Mouse (Mus musculus): ENCODE measurements at regions not wholly inside any gene's neighbourhood (a gene's known extent, or its start where the extent isn't known, plus 50 kb on each side); places are given as distances from the start of the nearest gene placed in this dataset.

- no peak overlapping the region for H3K9ac ChIP-seq
- no peak overlapping the region for H3K4me3 ChIP-seq
- ATAC-seq (ENCODE audit: low FRiP score, low read depth): peak; percentile 32; the same call in 1 of the 2 replicates
- no peaks in the 10 kb centered on the region for H3K36me3 ChIP-seq
- H3K27me3 ChIP-seq: no peaks in the 10 kb centered on the region
- no peak overlapping the region for H3K4me2 ChIP-seq (replicated peaks)
- WGBS: 76% methylated on average over 1 of the region's 1 CpGs
- no peaks in the 10 kb centered on the region for H3K9me3 ChIP-seq
- no peak overlapping the region for H3K27ac ChIP-seq
- no peaks in the 10 kb centered on the region for H3K4me1 ChIP-seq
These were observed 220.0 kb downstream of the Cpe start for GRCm38 (mm10) chr8:64472801-64473270.

GRCm38 (mm10) chr8:64461136-64461535 is 231.7 kb downstream of the Cpe start:
- Histone ChIP-seq H3K27me3 (no peaks in the 10 kb centered on the region), H3K27ac (no peak overlapping the region), H3K9me3 (no peaks in the 10 kb centered on the region), H3K4me2 (replicated peaks) (no peak overlapping the region), H3K36me3 (no peaks in the 10 kb centered on the region), H3K4me1 (no peaks in the 10 kb centered on the region), H3K4me3 (no peak overlapping the region), H3K9ac (no peak overlapping the region)
- no peak for ATAC-seq (ENCODE audit: low FRiP score, low read depth)
- 85% methylated on average over 4 of the region's 4 CpGs for WGBS

- Histone ChIP-seq H3K4me1 (no peaks in the 10 kb centered on the region), H3K36me3 (no peaks in the 10 kb centered on the region), H3K9me3 (no peaks in the 10 kb centered on the region), H3K9ac (no peak overlapping the region), H3K27me3 (no peaks in the 10 kb centered on the region), H3K4me2 (replicated peaks) (no peak overlapping the region), H3K4me3 (no peak overlapping the region), H3K27ac (no peak overlapping the region)
- 71% methylated on average over 5 of the region's 5 CpGs for WGBS
- no peak for ATAC-seq (ENCODE audit: low FRiP score, low read depth)
These were observed 235.9 kb downstream of the Cpe start for GRCm38 (mm10) chr8:64456970-64457369.

GRCm38 (mm10) chr8:64454736-64455135 is 238.1 kb downstream of the Cpe start:
- ATAC-seq (ENCODE audit: low FRiP score, low read depth): no peak
- no peaks in the 10 kb centered on the region for H3K9me3 ChIP-seq
- H3K27me3 ChIP-seq: no peaks in the 10 kb centered on the region
- no peak overlapping the region for H3K27ac ChIP-seq
- H3K4me3 ChIP-seq: no peak overlapping the region
- no peak overlapping the region for H3K4me2 ChIP-seq (replicated peaks)
- H3K9ac ChIP-seq: no peak overlapping the region
- no peaks in the 10 kb centered on the region for H3K4me1 ChIP-seq
- no peaks in the 10 kb centered on the region for H3K36me3 ChIP-seq
- WGBS: 83% methylated on average over 4 of the region's 4 CpGs

GRCm38 (mm10) chr8:64445366-64445765 is 239.3 kb upstream of the Tll1 start:
- no peak overlapping the region for H3K4me2 ChIP-seq (replicated peaks)
- H3K9ac ChIP-seq: no peak overlapping the region
- no peaks in the 10 kb centered on the region for H3K27me3 ChIP-seq
- ATAC-seq (ENCODE audit: low FRiP score, low read depth): no peak
- 84% methylated on average over 3 of the region's 3 CpGs for WGBS
- peaks cover 4% of the 10 kb centered on the region; the same call in 1 of the 2 replicates for H3K4me1 ChIP-seq
- H3K9me3 ChIP-seq: no peaks in the 10 kb centered on the region
- H3K36me3 ChIP-seq: no peaks in the 10 kb centered on the region
- H3K4me3 ChIP-seq: no peak overlapping the region
- H3K27ac ChIP-seq: no peak overlapping the region

- no peak; the same call in 1 of the 2 replicates for ATAC-seq (ENCODE audit: low FRiP score, low read depth)
- H3K4me2 ChIP-seq (replicated peaks): no peak overlapping the region
- H3K4me1 ChIP-seq: peaks cover 4% of the 10 kb centered on the region; the same call in 1 of the 2 replicates
These were observed 238.4 kb upstream of the Tll1 start for GRCm38 (mm10) chr8:64444429-64444828.

GRCm38 (mm10) chr8:64438489-64438888 is 232.4 kb upstream of the Tll1 start:
- no peaks in the 10 kb centered on the region for H3K9me3 ChIP-seq
- no peak overlapping the region for H3K27ac ChIP-seq
- H3K27me3 ChIP-seq: no peaks in the 10 kb centered on the region
- no peaks in the 10 kb centered on the region for H3K36me3 ChIP-seq
- H3K9ac ChIP-seq: no peak overlapping the region
- no peak overlapping the region for H3K4me2 ChIP-seq (replicated peaks)
- H3K4me1 ChIP-seq: peaks cover 7% of the 10 kb centered on the region; the same call in 1 of the 2 replicates
- 20% methylated on average over 5 of the region's 5 CpGs for WGBS
- no peak overlapping the region for H3K4me3 ChIP-seq
- ATAC-seq (ENCODE audit: low FRiP score, low read depth): no peak

More at GRCm38 (mm10) chr8:64444429-64444828, 238.4 kb upstream of the Tll1 start:
- no peaks in the 10 kb centered on the region for H3K36me3 ChIP-seq
- H3K27ac ChIP-seq: no peak overlapping the region
- 64% methylated on average over 5 of the region's 5 CpGs for WGBS
- no peak overlapping the region for H3K4me3 ChIP-seq
- H3K9ac ChIP-seq: no peak overlapping the region
- H3K9me3 ChIP-seq: no peaks in the 10 kb centered on the region
- H3K27me3 ChIP-seq: no peaks in the 10 kb centered on the region

- ATAC-seq (ENCODE audit: low FRiP score, low read depth): no peak
- Histone ChIP-seq H3K9ac (no peak overlapping the region), H3K4me3 (no peak overlapping the region), H3K27me3 (no peaks in the 10 kb centered on the region), H3K36me3 (no peaks in the 10 kb centered on the region), H3K9me3 (no peaks in the 10 kb centered on the region), H3K4me1 (peaks cover 7% of the 10 kb centered on the region; the same call in 1 of the 2 replicates), H3K4me2 (replicated peaks) (no peak overlapping the region), H3K27ac (no peak overlapping the region)
- 85% methylated on average over 7 of the region's 7 CpGs for WGBS
These were observed 228.6 kb upstream of the Tll1 start for GRCm38 (mm10) chr8:64434648-64435047.

GRCm38 (mm10) chr8:64422850-64423214 is 216.8 kb upstream of the Tll1 start:
- 71% methylated on average over 4 of the region's 4 CpGs for WGBS
- no peak for ATAC-seq (ENCODE audit: low FRiP score, low read depth)
- H3K36me3 ChIP-seq: no peaks in the 10 kb centered on the region

GRCm38 (mm10) chr8:64422200-64422849 is 216.3 kb upstream of the Tll1 start:
- Histone ChIP-seq H3K4me1 (peaks cover 3% of the 10 kb centered on the region; the same call in 1 of the 2 replicates), H3K4me2 (replicated peaks) (no peak overlapping the region), H3K9me3 (no peaks in the 10 kb centered on the region), H3K27me3 (no peaks in the 10 kb centered on the region), H3K4me3 (no peak overlapping the region), H3K9ac (no peak overlapping the region), H3K36me3 (no peaks in the 10 kb centered on the region), H3K27ac (no peak overlapping the region)
- no peak for ATAC-seq (ENCODE audit: low FRiP score, low read depth)
- WGBS: 67% methylated on average over 8 of the region's 8 CpGs

More at GRCm38 (mm10) chr8:64422850-64423214, 216.8 kb upstream of the Tll1 start:
- Histone ChIP-seq H3K9me3 (no peaks in the 10 kb centered on the region), H3K9ac (no peak overlapping the region), H3K4me1 (peaks cover 3% of the 10 kb centered on the region; the same call in 1 of the 2 replicates), H3K27me3 (no peaks in the 10 kb centered on the region), H3K27ac (no peak overlapping the region), H3K4me3 (no peak overlapping the region), H3K4me2 (replicated peaks) (no peak overlapping the region)

- no peaks in the 10 kb centered on the region for H3K27me3 ChIP-seq
- no peaks in the 10 kb centered on the region for H3K9me3 ChIP-seq
- WGBS: 87% methylated on average over 6 of the region's 6 CpGs
These were observed 215.6 kb upstream of the Tll1 start for GRCm38 (mm10) chr8:64421502-64422199.

GRCm38 (mm10) chr8:64412488-64413188 is 206.6 kb upstream of the Tll1 start:
- Histone ChIP-seq H3K4me2 (replicated peaks) (0 out of 2 replicates have a peak overlapping the region, but pooled peaks have one; percentile 9), H3K9ac (no peak overlapping the region), H3K4me3 (no peak overlapping the region), H3K27ac (no peak overlapping the region), H3K9me3 (no peaks in the 10 kb centered on the region), H3K36me3 (no peaks in the 10 kb centered on the region), H3K4me1 (peaks cover 20% of the 10 kb centered on the region), H3K27me3 (no peaks in the 10 kb centered on the region)
- no peak for ATAC-seq (ENCODE audit: low FRiP score, low read depth)
- 43% methylated on average over 15 of the region's 15 CpGs for WGBS

More at GRCm38 (mm10) chr8:64421502-64422199, 215.6 kb upstream of the Tll1 start:
- ATAC-seq (ENCODE audit: low FRiP score, low read depth): no peak
- Histone ChIP-seq H3K27ac (no peak overlapping the region), H3K36me3 (no peaks in the 10 kb centered on the region), H3K9ac (no peak overlapping the region), H3K4me2 (replicated peaks) (no peak overlapping the region), H3K4me1 (peaks cover 3% of the 10 kb centered on the region; the same call in 1 of the 2 replicates), H3K4me3 (no peak overlapping the region)

All from limb, embryonic 13.5 days (tissue).